Comparison of ENCODE assay signal across 9 mouse cellular contexts in the genomic region with DNA sequence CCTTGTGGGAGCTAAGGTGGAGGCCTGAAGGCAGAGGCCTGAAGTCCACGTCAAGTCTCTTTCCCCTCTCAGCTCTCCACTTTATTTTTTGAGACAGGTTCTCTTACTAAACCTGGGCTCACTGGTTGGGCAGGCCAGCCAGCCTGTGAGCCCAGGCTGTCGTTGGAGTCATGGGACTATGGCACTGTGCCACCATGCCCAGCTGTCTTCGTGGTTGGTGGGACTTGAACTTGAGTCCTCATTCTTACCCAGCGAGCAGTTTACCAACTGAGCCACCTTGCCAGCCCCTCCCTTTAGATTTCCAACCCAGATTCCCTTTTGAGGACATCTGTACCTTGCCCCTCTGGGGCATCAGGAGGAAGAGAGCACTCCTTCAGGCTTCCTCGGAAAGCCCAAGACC. TPM values are rescaled to one million over a fixed set of nuclear protein-coding genes. Genes with fewer than 3 reads are reported as not detected.
DNase-seq lines count a peak whose midpoint lies in the region; ATAC-seq and TF ChIP-seq lines count a peak whose summit lies in the region.
"Had no signal": no experiment of that assay in that cellular context is flagged by ENCODE, and none has a peak within 500 bp of the region (broad histone marks: within the 10 kb centered on the region; RNA-seq: fewer than 3 reads in every experiment).

No protein-coding gene starts in this region.

- ATAC-seq in kidney, embryonic 16.5 days (ENCODE audit: low FRiP score, low TSS enrichment), result no peak
- ATAC-seq in heart, postnatal 0 days (ENCODE audit: insufficient read depth, low read depth), result no peak
- no peak for ATAC-seq in activated CD4-positive, CD25-positive, alpha-beta regulatory T cell, adult 4 months

- no peak for TF ChIP-seq EP300 in heart, adult 2 months (IDR thresholded peaks at IDR 0.05; ENCODE audit: insufficient read depth, low read depth, low read length)
- TF ChIP-seq EP300 in MEL (IDR thresholded peaks at IDR 0.05; ENCODE audit: low read depth in 1 of 2, low read length in 2 of 2), result no peak
- no peak for TF ChIP-seq EP300 in heart, postnatal 0 days (IDR thresholded peaks at IDR 0.05; ENCODE audit: low read depth)

- no peak overlapping the region for H3K4me3 ChIP-seq in heart, adult 2 months
- no peak overlapping the region for H3K4me3 ChIP-seq in kidney, embryonic 16.5 days (ENCODE audit: low read length)
- H3K4me3 ChIP-seq in MEL (ENCODE audit: control insufficient read depth in 1 of 2, insufficient read depth in 1 of 2, low read depth in 2 of 2, low read length in 2 of 2), result no peak overlapping the region
- H3K4me3 ChIP-seq in heart, postnatal 0 days (ENCODE audit: low read depth, low read length), result no peak overlapping the region
- H3K4me3 ChIP-seq: myocyte had no signal

- H3K36me3 ChIP-seq in heart, adult 2 months (ENCODE audit: control insufficient read depth, insufficient read depth, low read length), result no peaks in the 10 kb centered on the region
- 0 out of 2 replicates have a peak, but pooled peaks cover 10% of the 10 kb centered on the region for H3K36me3 ChIP-seq in kidney, embryonic 16.5 days (ENCODE audit: insufficient read depth, low read length)
- peaks cover 0 to 5% of the 10 kb centered on the region in 2 experiments; a peak in 2 of 4 replicates for H3K36me3 ChIP-seq in MEL (ENCODE audit: control insufficient read depth in 1 of 2, insufficient read depth in 2 of 2, low read length in 2 of 2)
- H3K36me3 ChIP-seq in heart, postnatal 0 days (replicated peaks; ENCODE audit: control insufficient read depth, insufficient read depth, low read length), result no peaks in the 10 kb centered on the region; the same call in 1 of the 2 replicates

- H3K4me2 ChIP-seq in kidney, embryonic 16.5 days (replicated peaks; ENCODE audit: low read depth, low read length), result no peak overlapping the region
- no peak overlapping the region for H3K4me2 ChIP-seq in heart, postnatal 0 days (ENCODE audit: low read depth, low read length)

- no peak overlapping the region for H3K9ac ChIP-seq in heart, adult 2 months (ENCODE audit: low read depth, low read length)
- H3K9ac ChIP-seq in kidney, embryonic 16.5 days (replicated peaks; ENCODE audit: low read length), result no peak overlapping the region; the same call in 1 of the 2 replicates
- H3K9ac ChIP-seq in MEL (ENCODE audit: control insufficient read depth, low read depth, low read length, poor library complexity, severe bottlenecking), result no peak overlapping the region
- no peak overlapping the region for H3K9ac ChIP-seq in heart, postnatal 0 days (replicated peaks; ENCODE audit: low read depth, low read length)

- no peaks in the 10 kb centered on the region for H3K9me3 ChIP-seq in kidney, embryonic 16.5 days (ENCODE audit: low read length)
- H3K9me3 ChIP-seq in MEL (replicated peaks; ENCODE audit: insufficient read depth, low read length), result no peaks in the 10 kb centered on the region
- H3K9me3 ChIP-seq in heart, postnatal 0 days (replicated peaks; ENCODE audit: control insufficient read depth, low read length), result no peaks in the 10 kb centered on the region

- 61% methylated on average over 5 of the region's 5 CpGs for WGBS in heart, adult 2 months
- WGBS in kidney, embryonic 16.5 days, result 73% methylated on average over 5 of the region's 5 CpGs
- WGBS in heart, postnatal 0 days, result 49% methylated on average over 5 of the region's 5 CpGs

- H3K79me2 ChIP-seq in heart, adult 2 months (replicated peaks; ENCODE audit: control insufficient read depth, insufficient read depth, low read length), result 0 out of 2 replicates have a peak, but pooled peaks cover 1% of the 10 kb centered on the region
- H3K79me2 ChIP-seq in MEL (ENCODE audit: control insufficient read depth, insufficient read depth, low read length, poor library complexity), result no peaks in the 10 kb centered on the region

- TF ChIP-seq POLR2A in heart, adult 2 months (IDR thresholded peaks at IDR 0.05; ENCODE audit: insufficient read depth, low read depth, low read length), result no peak
- no peak for TF ChIP-seq POLR2A in MEL (IDR thresholded peaks at IDR 0.05; ENCODE audit: control insufficient read depth in 1 of 2, insufficient read depth in 1 of 2, low read depth in 1 of 2, low read length in 2 of 2, poor library complexity in 1 of 2)

- no peak for TF ChIP-seq CTCF in heart, adult 2 months (IDR thresholded peaks at IDR 0.05)
- no peak for TF ChIP-seq CTCF in MEL (IDR thresholded peaks at IDR 0.05 in 2 of 3, conservative IDR thresholded peaks at IDR 0.05 in 1 of 3; ENCODE audit: control insufficient read depth in 1 of 3, insufficient read depth in 1 of 3, low read depth in 2 of 3, low read length in 3 of 3, poor library complexity in 1 of 3, severe bottlenecking in 1 of 3)
- no peak for TF ChIP-seq CTCF in heart, postnatal 0 days (IDR thresholded peaks at IDR 0.05; ENCODE audit: low read depth)

- no peak for DNase-seq in heart, adult 2 months
- no peak for DNase-seq in heart, postnatal 25 days (ENCODE audit: low spot score)
- DNase-seq in kidney, adult 11 months, result no peak
- peak; percentile 24 for DNase-seq in MEL (ENCODE audit: low read depth, low spot score)
- DNase-seq in heart, postnatal 0 days (ENCODE audit: low spot score), result no peak
- DNase-seq in T-cell, adult 2 months (ENCODE audit: low spot score), result no peak

- peaks cover 24% of the 10 kb centered on the region for H3K4me1 ChIP-seq in heart, adult 2 months (ENCODE audit: control insufficient read depth, insufficient read depth, low read length)
- H3K4me1 ChIP-seq in kidney, embryonic 16.5 days (ENCODE audit: insufficient read depth, low read length), result peaks cover 54% of the 10 kb centered on the region
- H3K4me1 ChIP-seq in MEL (ENCODE audit: control insufficient read depth in 1 of 2, insufficient read depth in 2 of 2, low read length in 2 of 2), result peaks cover 2 to 12% of the 10 kb centered on the region in 2 experiments; a peak in 2 of 4 replicates
- peaks cover 38% of the 10 kb centered on the region for H3K4me1 ChIP-seq in heart, postnatal 0 days (ENCODE audit: control insufficient read depth, insufficient read depth)

- intact Hi-C loops in heart, adult 2 months (cut with DNase I), result no loop called here
- intact Hi-C loops in heart, postnatal 25 days (cut with DNase I), result loop anchor here (10.0 kb wide), 1 partner anchor 61 kb away; no protein-coding TSS in a partner anchor

- no peak for TF ChIP-seq RAD21 in MEL (IDR thresholded peaks at IDR 0.05; ENCODE audit: low read depth, low read length)

- H3K27ac ChIP-seq in heart, adult 2 months, result peak overlapping the region; percentile 8
- peak overlapping the region; percentile 92 for H3K27ac ChIP-seq in kidney, embryonic 16.5 days (ENCODE audit: low read length)
- no peak overlapping the region for H3K27ac ChIP-seq in MEL (ENCODE audit: control insufficient read depth, low read depth, low read length)
- peak overlapping the region; percentile 69 for H3K27ac ChIP-seq in heart, postnatal 0 days (ENCODE audit: low read depth)

- no peaks in the 10 kb centered on the region for H3K27me3 ChIP-seq in heart, adult 2 months (ENCODE audit: control insufficient read depth, insufficient read depth, low read length)
- no peaks in the 10 kb centered on the region for H3K27me3 ChIP-seq in kidney, embryonic 16.5 days (ENCODE audit: insufficient read depth, low read length)
- H3K27me3 ChIP-seq in MEL (ENCODE audit: control insufficient read depth in 1 of 2, insufficient read depth in 2 of 2, low read length in 2 of 2), result no peaks in the 10 kb centered on the region
- H3K27me3 ChIP-seq in heart, postnatal 0 days (ENCODE audit: control insufficient read depth, insufficient read depth, low read length), result no peaks in the 10 kb centered on the region

TF ChIP-seq in MEL, 35 proteins besides CTCF, POLR2A, EP300 and RAD21:
- TF ChIP-seq TBP (IDR thresholded peaks at IDR 0.05; ENCODE audit: low read depth, low read length) (no peak), BHLHE40 (IDR thresholded peaks at IDR 0.05; ENCODE audit: borderline replicate concordance, low read depth, low read length) (no peak), GATA1 (IDR thresholded peaks at IDR 0.05; ENCODE audit: low read depth, low read length) (no peak), USF2 (IDR thresholded peaks at IDR 0.05; ENCODE audit: borderline replicate concordance in 1 of 2, insufficient read depth in 1 of 2, low read depth in 1 of 2, low read length in 2 of 2) (no peak), MAZ (IDR thresholded peaks at IDR 0.05; ENCODE audit: low read depth, low read length) (no peak), HCFC1 (IDR thresholded peaks at IDR 0.05; ENCODE audit: low read depth, low read length) (no peak), JUND (IDR thresholded peaks at IDR 0.05; ENCODE audit: low read depth, low read length) (no peak), TCF12 (IDR thresholded peaks at IDR 0.05; ENCODE audit: low read depth, low read length) (no peak), ZKSCAN1 (IDR thresholded peaks at IDR 0.05; ENCODE audit: low read depth, low read length) (no peak), POLR2AphosphoS5 (IDR thresholded peaks at IDR 0.05; ENCODE audit: borderline replicate concordance, low read depth, low read length) (no peak), MAX (IDR thresholded peaks at IDR 0.05; ENCODE audit: low read length) (no peak)
TF ChIP-seq in MEL: peak in this region for 0.

RNA-seq across cellular contexts. Expression of a gene that starts 47.3 kb away (rescaled TPM):
- total RNA-seq in heart, adult 2 months (2021), result 1 to 10 TPM; 9.0 to 9.7 TPM
- 8.5 and 9.6 TPM in 2 replicates for polyA plus RNA-seq in heart, adult 2 months (2012; rRNA removed)
- 10 to 100 TPM; 10.1 to 12.7 TPM for total RNA-seq in heart, postnatal 25 days (2021)
- 27.5 and 30.7 TPM in 2 replicates for polyA plus RNA-seq in kidney, embryonic 16.5 days (2015; fragmentation: Nextera tagmentation; extraction: Ambion mirVana)
- total RNA-seq in MEL (2012; rRNA removed), result 15.3 and 15.9 TPM in 2 replicates
- polyA plus RNA-seq in MEL (2012; ENCODE audit: insufficient read depth in 1 of 2, insufficient read length in 2 of 2, low read depth in 1 of 2, low replicate concordance in 2 of 2, missing spikeins in 1 of 2), result 10 to 100 TPM in 1 of 2 experiments, not detected in 1; 20.7 TPM
- 12.6 and 33.7 TPM in 2 replicates for total RNA-seq in heart, postnatal 0 days (2014; rRNA removed; ENCODE audit: low replicate concordance)
- 4.3 TPM in 2 replicates for polyA plus RNA-seq in heart, postnatal 0 days (2015; fragmentation: Nextera tagmentation; extraction: Ambion mirVana)
- polyA plus RNA-seq in activated CD4-positive, CD25-positive, alpha-beta regulatory T cell, adult 4 months (2017; shearing (Covaris generic)), result 1 to 10 TPM; 1.0 to 1.2 TPM
